Mouse (Mus musculus) cerebellum, postnatal 4 days (tissue): ENCODE results near the gene Pgbd1.
"Not testable (repeated sequence)": the region's sequence is repeated elsewhere in the genome, so short reads cannot be mapped to it uniquely, and the experiment has no call there.

Experiments used
- DNase-seq, 2 experiments: peaks; one replicate each; pipeline ENCODE4 v3.0.0; 2022; ENCODE audit warnings: low spot score in 2 of 2, mixed read lengths in 1 of 2

The Pgbd1 gene

GRCm38 (mm10) chr13:21440503-21441206, at the start of gene Pgbd1:
Gene Pgbd1 (minus strand): TSS chr13:21441058.
- peak; percentile 61 to 77 for DNase-seq

DNA sequence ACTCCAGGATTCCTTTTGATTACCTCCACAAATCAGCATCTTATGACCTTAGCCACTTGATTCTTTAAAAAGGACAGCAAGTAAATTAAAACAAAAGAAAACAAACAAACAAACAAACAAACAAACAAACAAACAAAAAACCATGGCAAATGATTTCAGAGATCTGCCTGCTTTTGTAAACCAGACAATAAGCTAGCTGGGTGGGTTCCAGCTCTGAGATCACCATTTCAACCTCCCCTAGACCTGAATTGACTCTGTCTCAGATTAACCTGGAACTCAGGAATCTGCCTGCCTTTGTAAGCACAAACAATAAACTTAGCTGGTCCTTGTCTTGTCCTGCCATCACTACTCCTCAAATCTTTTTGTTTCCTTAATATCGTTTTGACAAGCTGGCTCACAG, 46.0 kb upstream of the Pgbd1 start:
- no peak for DNase-seq

GRCm38 (mm10) chr13:21478759-21479670, 38.2 kb upstream of the Pgbd1 start, which contains the start of the genes Zkscan4 and Gm10065:
Gene Zkscan4 (plus strand): TSS chr13:21478907.
Gene Gm10065 (minus strand): TSS chr13:21479441.
- DNase-seq = peak; percentile 23 to 64

DNA sequence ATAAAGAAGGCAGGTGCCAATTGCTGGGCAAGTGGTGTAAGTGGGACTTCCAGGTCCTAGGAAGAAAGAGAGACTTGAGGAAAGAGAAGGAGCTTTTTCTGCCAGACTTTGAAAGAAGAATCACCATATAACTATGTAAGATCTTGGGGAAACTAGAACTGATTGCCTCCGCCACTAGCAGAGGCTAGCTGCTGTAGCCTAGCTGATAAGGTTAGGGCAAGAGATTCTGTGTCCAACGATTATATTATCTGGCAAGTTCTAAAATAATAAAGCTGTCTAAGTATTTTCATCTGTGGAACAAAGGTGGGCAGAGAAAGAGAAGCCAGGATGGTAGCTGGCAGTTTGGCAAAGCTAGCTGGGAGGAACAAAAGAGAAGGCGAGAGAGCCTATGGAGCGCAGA, 31.6 kb upstream of the Pgbd1 start:
- no peak for DNase-seq

GRCm38 (mm10) chr13:21469097-21469496, 28.2 kb upstream of the Pgbd1 start:
- DNase-seq = no peak

DNA sequence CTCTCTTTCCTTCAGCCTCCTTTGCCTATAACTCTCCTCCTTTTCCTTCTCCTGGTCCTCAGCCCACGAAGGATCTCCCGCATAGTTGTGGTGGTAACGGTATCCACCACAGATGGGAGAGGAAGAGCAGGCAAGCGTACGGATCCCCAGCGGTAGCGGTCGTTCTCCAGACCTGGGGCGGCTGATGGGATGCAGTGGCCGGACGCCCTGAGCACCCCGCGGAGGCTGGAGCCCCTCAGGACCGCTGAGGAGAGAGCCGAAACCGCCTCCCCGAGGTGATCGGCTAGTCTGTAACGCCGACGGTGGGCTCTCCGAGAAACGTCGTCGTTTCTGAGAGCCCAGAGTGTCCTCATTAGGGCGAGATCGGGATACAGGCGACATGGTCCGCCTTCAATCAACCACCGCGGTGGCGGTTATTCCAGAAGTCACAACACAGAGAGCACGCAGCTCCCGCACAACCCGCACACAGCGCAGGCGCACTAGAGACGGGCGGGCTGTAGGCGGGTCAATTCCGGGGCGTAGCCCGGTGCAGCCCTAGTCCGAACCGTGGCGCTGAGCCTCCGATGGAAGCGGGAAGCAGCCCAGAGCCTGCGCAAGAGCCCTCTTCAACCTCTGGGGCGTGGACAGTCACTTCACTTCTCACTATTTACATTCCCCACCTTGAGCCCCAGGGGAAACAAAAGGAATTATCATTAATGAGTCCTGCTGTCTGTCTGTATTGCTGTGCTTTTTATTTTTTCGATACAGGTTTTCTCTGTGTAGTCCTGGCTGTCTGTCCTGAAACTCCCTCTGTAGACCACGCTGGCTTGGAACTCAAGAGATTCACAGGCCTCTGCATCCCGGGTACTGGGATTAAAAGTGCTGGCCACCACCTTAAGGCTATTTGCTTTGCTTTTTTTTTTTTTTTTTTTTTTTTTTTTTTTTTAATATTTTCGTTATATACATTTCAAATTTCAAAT, 27.5 kb upstream of the Pgbd1 start, which contains the start of gene Nkapl:
TSS of gene Nkapl (minus strand) at position 449 of the 959 bp plus-strand sequence.
- DNase-seq = peak; percentile 43 to 63

DNA sequence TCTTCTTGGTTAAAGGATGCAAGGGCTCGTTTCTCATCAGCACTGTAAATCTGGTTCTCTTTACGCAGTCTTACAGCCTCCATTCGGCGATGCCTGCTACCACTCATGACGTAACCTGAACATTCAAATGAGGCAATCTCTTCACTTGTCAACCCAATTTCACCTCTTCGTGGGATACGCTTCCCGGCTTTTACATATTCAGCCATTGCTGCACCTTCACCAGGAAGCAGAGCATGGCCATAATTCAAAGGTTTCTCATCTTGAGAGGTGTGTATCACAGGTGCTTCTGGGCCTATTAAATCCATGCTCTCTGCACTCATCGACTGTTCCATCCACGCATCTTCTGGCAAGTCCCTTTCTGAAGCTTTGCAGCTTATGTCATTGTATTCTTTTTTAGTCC, 26.5 kb upstream of the Pgbd1 start:
- DNase-seq = no peak

DNA sequence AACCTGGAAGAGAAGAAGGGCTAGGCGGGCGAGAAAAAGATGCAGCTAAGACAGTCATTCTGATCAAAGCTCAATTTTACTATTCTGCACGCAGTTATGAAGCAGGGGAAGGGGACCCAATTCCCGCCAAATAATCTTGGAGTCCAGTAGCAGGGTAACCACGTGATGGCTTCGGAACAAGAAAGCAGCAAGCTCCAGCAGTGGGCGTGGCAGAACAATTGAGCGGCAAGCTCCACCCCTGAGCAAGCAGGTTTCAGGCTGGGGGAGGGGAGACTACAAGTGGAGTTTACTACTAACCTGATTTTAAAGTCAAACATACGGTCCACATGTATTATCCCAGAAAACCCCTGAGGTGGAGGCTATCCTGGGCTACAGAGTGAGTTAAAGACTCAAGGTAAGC, 21.7 kb upstream of the Pgbd1 start:
- not testable (repeated sequence) for DNase-seq

DNA sequence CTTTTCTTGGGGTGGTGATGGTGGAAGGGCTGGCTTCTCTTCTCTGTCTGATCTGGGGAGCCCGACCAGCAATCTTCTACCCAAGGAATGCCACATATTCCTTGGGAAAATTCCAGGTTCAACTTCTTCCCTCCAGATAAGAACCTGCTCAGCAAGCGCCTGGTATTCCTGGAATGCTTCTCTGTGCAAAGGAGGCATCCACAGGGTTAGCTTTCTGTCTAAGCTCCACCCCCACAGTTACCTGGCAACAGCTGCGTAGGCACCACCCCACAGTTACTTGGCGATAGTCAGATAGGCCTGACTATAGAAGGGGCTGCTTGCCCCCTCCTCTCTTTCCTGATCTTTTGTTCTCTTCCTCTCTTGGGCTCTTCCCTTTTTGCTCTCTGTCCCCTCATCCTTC, 15.5 kb upstream of the Pgbd1 start:
- no peak for DNase-seq

- DNase-seq = no peak
Measured at GRCm38 (mm10) chr13:21454133-21454532, 13.3 kb upstream of the Pgbd1 start.

DNA sequence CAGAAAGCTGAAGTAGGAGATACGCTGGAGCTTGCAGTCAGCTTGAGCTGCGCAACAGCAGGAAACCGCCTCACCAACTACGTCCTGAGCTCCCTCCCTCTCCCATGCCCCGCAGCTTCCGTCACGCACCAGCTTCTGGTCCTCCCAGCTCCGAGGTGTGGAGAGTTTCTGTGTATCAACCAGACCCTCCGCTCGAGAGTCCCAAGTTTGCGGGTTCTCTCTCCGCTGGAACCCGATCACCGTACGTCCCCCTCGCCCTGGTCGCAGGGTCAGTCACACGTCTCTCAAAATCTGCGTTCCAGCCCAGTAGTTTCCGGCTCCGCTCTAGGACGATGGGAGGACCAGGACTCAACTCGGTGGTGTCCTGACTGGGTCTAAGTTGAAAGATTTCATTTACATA, 12.6 kb upstream of the Pgbd1 start, which contains the start of gene Zscan26:
TSS of gene Zscan26 (minus strand) at position 282 of the 400 bp plus-strand sequence.
- peak; percentile 43 to 64 for DNase-seq

- DNase-seq = no peak
Measured at GRCm38 (mm10) chr13:21453042-21453441, 12.2 kb upstream of the Pgbd1 start.

GRCm38 (mm10) chr13:21447856-21448614, 7.2 kb upstream of the Pgbd1 start:
- DNase-seq = no peak

- DNase-seq = no peak
Measured at GRCm38 (mm10) chr13:21446796-21447195, 5.9 kb upstream of the Pgbd1 start.

DNA sequence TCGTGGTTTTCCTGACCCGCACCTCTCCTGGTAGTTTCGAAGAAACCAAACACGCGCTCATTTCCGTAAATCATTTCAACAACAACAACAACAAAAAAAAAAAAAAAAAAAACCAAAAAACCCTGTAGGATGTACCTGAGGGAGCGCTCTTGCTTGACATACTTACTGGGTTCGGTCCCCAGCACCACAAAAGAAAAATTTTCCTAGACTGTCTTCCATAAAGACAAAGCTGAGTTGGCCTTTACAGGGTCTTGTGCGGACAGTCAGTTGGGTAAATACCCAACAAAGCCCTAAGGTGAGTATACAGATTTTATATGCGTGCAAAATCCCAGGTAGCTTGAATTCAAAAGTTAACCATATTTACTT, 332 bp upstream of the Pgbd1 start:
- no peak for DNase-seq

GRCm38 (mm10) chr13:21435476-21435875, 5.4 kb downstream of the Pgbd1 start:
- DNase-seq = no peak

- DNase-seq = no peak
Measured at GRCm38 (mm10) chr13:21427631-21428030, 13.2 kb downstream of the Pgbd1 start.

DNA sequence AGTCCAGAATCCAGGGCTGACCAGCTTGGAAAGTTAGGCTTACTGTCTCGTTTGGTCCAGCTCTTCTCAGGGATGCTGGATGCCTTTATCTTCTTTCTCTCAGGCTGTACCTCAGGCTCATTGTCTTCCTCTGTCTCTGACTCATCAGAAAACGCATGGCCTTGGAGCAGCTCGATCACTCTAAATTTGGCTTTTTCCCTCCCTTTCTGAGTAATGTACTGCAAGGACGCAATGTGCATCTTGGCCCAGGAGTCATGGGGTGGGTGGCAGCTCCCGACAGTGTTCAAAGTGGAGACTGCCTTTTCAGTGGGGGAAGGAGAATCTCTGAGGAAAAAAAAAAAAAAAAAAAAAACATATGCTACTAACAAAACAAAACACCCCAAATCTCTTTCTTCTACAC, 17.6 kb downstream of the Pgbd1 start:
- no peak for DNase-seq

- DNase-seq = no peak
Measured at GRCm38 (mm10) chr13:21418865-21419264, 22.0 kb downstream of the Pgbd1 start.

DNA sequence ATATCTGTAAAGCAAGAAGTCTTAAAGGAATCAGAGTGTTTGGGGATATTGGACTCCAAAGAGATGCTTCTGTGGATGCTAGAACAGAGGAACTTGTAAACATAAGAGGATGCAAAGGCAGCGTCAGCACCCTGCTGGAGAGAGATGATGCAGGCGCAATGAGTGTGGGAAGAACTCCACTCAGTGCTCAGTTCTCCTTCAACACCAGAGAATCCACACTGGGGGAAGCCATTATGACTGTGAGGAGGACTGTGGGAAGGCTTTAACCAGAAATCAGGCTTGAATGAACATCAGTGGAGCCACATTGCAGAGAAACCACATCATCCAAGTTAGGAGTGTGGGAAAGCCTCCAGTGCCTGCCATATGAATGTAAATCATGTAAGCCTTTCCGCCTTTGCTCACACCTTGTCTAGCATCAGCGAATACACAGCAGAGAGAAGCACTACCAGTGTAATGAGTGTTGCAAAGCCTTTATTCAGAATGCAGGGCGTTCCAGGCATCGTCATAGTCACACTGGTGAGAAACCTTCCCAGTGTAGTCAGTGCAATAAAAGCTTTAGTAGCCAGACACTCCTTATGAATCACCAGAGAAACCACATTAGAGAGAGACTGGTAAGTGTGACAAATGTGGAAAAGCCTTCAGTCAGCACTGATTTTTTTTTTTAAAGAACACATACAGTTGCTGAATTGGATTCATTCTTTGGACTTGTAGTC, 23.4 kb downstream of the Pgbd1 start:
- DNase-seq = no peak
